Mouse (Mus musculus) C2C12 (cell line): Measurements from ENCODE around the gene B4galt4. TPM values are rescaled to one million over a fixed set of nuclear protein-coding genes. Genes with fewer than 3 reads are reported as not detected.

Experiments
- H3K27me3 ChIP-seq: one replicate; pipeline ENCODE4 v1.6.1; 2011; ENCODE audit not compliant: control insufficient read depth, insufficient read depth, insufficient read length
- H3K36me3 ChIP-seq: one replicate; pipeline ENCODE4 v1.6.1; 2011; ENCODE audit not compliant: control insufficient read depth, insufficient read depth
- H3K4me3 ChIP-seq: one replicate; pipeline ENCODE4 v1.5.1; 2011; ENCODE audit warnings: mild to moderate bottlenecking, control low read depth; ENCODE audit not compliant: poor library complexity, insufficient read depth, severe bottlenecking
- H3K79me2 ChIP-seq: one replicate; pipeline ENCODE4 v1.6.1; 2011; ENCODE audit not compliant: control insufficient read depth, insufficient read depth
- H3K79me3 ChIP-seq: one replicate; pipeline ENCODE4 v1.6.1; 2011; ENCODE audit warnings: low read depth, control low read depth
- H3ac ChIP-seq: one replicate; pipeline ENCODE3; 2011; ENCODE audit warnings: low read depth; ENCODE audit not compliant: control insufficient read depth, insufficient read length
- CEBPB ChIP-seq: IDR thresholded peaks from one replicate; pipeline ENCODE4 v1.6.1; 2011; ENCODE audit warnings: low read depth, mild to moderate bottlenecking, control low read depth, moderate library complexity
- CTCF ChIP-seq: IDR thresholded peaks from one replicate; pipeline ENCODE4 v1.5.1; 2011; ENCODE audit not compliant: control insufficient read depth, insufficient read depth, insufficient read length
- FOSL1 ChIP-seq: IDR thresholded peaks from one replicate; pipeline ENCODE4 v1.8.0; 2011; ENCODE audit warnings: mild to moderate bottlenecking, low read length; ENCODE audit not compliant: poor library complexity, insufficient read depth, severe bottlenecking
- MAX ChIP-seq: IDR thresholded peaks from one replicate; pipeline ENCODE4 v1.6.1; 2011; ENCODE audit warnings: mild to moderate bottlenecking, control low read depth
- MYOD1 ChIP-seq: IDR thresholded peaks from one replicate; pipeline ENCODE4 v1.6.1; 2011; ENCODE audit warnings: low read depth; ENCODE audit not compliant: control insufficient read depth, insufficient read length
- MYOG ChIP-seq: IDR thresholded peaks from one replicate; pipeline ENCODE4 v1.6.1; 2011; ENCODE audit not compliant: control insufficient read depth, insufficient read length; ENCODE audit errors: extremely low read depth
- USF1 ChIP-seq: IDR thresholded peaks from one replicate; pipeline ENCODE4 v1.6.1; 2011; ENCODE audit warnings: low read depth, mild to moderate bottlenecking, control low read depth, moderate library complexity
- polyA plus RNA-seq: library from polyadenylated mRNA; unstranded; fragments of >200 nt; fragmentation: generic; extraction: Trizol; gene quantifications from one replicate; pipeline ENCODE4 v1.2.1, GENCODE M21; 2012; ENCODE audit warnings: missing spikeins

The B4galt4 gene
- polyA plus RNA-seq, 1 experiment = 4.3 TPM

DNA sequence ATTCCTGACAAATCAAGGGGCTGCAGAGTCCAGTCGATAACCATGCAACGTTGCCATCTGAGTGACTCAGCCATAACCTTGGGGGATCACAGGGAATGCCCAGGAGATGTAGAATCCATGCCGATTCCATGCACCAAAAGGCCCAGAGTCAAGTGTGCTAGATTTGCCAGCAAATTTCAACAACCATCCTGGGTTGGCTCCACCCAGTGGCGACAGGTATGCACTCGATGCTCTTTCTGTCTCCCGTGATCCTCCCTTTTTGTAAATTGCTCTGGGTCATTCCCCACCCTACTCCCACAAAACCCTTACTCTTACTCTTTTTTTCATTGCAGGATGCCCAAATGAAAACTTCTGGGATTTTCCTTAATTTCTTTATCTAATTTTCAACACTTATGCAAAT is 34.3 kb downstream of the B4galt4 start:
- Histone ChIP-seq H3K27me3 (no peaks in the 10 kb centered on the region), H3K79me2 (no peaks in the 10 kb centered on the region), H3K79me3 (no peaks in the 10 kb centered on the region), H3ac (no peak overlapping the region), H3K36me3 (no peaks in the 10 kb centered on the region), H3K4me3 (no peak overlapping the region)
- TF ChIP-seq CEBPB = no peak
- TF ChIP-seq MAX = no peak
- TF ChIP-seq FOSL1 = no peak
- no peak for TF ChIP-seq MYOD1
- no peak for TF ChIP-seq USF1
- TF ChIP-seq MYOG = no peak
- no peak for TF ChIP-seq CTCF

- Histone ChIP-seq H3K36me3 (no peaks in the 10 kb centered on the region), H3K27me3 (no peaks in the 10 kb centered on the region), H3K4me3 (no peak overlapping the region), H3K79me2 (no peaks in the 10 kb centered on the region), H3ac (no peak overlapping the region), H3K79me3 (no peaks in the 10 kb centered on the region)
- no peak for TF ChIP-seq CTCF
- no peak for TF ChIP-seq MYOG
- no peak for TF ChIP-seq FOSL1
- no peak for TF ChIP-seq USF1
- TF ChIP-seq CEBPB = no peak
- TF ChIP-seq MAX = no peak
- TF ChIP-seq MYOD1 = no peak
These were observed 39.0 kb downstream of the B4galt4 start for GRCm38 (mm10) chr16:38780960-38781572.

DNA sequence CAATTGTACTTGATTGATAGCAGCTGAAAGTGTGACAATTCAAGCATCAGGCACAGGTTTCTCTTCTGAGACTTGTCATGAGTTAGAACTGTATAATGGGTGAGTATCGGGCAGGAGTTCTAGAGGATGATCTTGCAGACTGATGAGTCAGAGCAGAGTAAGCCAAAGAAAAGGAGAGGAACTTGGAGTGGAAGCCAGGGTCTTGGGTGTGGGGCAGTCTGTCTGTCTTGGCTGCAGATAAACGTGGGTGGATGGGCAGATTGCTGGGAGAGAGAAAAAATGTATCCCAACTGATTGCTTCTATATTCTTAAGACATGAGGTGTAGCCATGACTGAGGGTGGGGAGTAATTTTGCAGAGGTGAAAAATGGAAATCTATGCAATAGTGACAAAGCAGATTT is 39.9 kb downstream of the B4galt4 start:
- Histone ChIP-seq H3K36me3 (no peaks in the 10 kb centered on the region), H3K4me3 (no peak overlapping the region), H3ac (no peak overlapping the region), H3K79me3 (no peaks in the 10 kb centered on the region), H3K79me2 (no peaks in the 10 kb centered on the region), H3K27me3 (no peaks in the 10 kb centered on the region)
- TF ChIP-seq MYOG (no peak), FOSL1 (peak; percentile 31)

DNA sequence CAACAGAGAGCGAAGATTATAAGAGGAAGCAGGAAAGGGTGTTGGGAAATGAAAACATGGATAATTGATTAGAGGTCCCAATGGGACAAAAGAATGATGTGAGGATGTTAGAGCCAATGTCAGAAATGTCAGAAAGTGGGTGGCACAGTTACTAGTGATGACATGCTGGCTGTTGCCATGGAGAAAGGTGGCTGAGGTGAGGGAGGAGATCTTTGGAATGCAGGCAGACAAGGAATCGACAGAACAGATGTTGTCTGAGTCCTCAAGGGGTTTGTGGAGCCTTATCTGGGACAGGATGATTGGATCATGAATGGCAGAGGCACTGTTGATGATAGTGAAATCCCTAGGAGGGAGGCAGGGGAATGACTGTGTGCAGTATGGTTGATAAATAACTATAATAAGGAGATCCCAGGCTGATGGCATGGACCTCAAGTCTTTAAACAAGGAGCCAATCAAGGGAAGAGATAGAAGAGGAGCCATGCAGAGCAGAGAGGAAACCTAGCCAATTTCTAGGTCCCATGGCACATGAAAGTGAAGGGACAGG is 40.5 kb downstream of the B4galt4 start:
- no peak overlapping the region for H3ac ChIP-seq

GRCm38 (mm10) chr16:38785301-38785700 is 43.2 kb downstream of the B4galt4 start:
- TF ChIP-seq USF1 (no peak), MYOG (no peak), CEBPB (no peak), MYOD1 (no peak), FOSL1 (no peak), MAX (no peak), CTCF (no peak)
- H3K36me3 ChIP-seq = no peaks in the 10 kb centered on the region
- no peaks in the 10 kb centered on the region for H3K79me2 ChIP-seq
- H3K27me3 ChIP-seq = no peaks in the 10 kb centered on the region
- H3K79me3 ChIP-seq = no peaks in the 10 kb centered on the region
- no peak overlapping the region for H3ac ChIP-seq
- no peak overlapping the region for H3K4me3 ChIP-seq

More for the DNA sequence above, 40.5 kb downstream of the B4galt4 start:
- TF ChIP-seq FOSL1 (no peak), MYOD1 (peak; percentile 22)
- Histone ChIP-seq H3K4me3 (no peak overlapping the region), H3K36me3 (no peaks in the 10 kb centered on the region), H3K27me3 (no peaks in the 10 kb centered on the region), H3K79me2 (no peaks in the 10 kb centered on the region), H3K79me3 (no peaks in the 10 kb centered on the region)

DNA sequence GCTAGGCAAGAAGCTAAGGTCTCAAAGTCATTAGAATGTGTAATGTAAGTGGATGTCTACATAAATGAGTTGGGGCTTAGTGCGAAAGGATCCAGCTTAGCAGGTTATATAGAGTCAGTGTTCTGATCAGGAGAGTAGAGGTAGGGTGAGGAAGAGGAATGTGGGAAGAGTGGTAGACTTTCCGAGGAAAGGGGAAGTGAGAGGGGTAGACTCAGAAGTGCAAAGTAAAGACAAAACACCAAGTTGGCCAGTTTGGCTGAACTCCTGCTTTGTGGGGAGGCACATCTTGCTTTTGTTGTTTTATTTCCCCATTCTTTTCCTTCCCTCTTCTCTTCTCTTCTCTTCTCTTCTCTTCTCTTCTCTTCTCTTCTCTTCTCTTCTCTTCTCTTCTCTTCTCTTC is 47.0 kb downstream of the B4galt4 start:
- H3K79me2 ChIP-seq = no peaks in the 10 kb centered on the region
- no peaks in the 10 kb centered on the region for H3K36me3 ChIP-seq
- H3ac ChIP-seq = no peak overlapping the region
- H3K27me3 ChIP-seq = no peaks in the 10 kb centered on the region
- H3K79me3 ChIP-seq = no peaks in the 10 kb centered on the region
- no peak overlapping the region for H3K4me3 ChIP-seq
- TF ChIP-seq MYOD1 = no peak
- TF ChIP-seq FOSL1 = no peak
- TF ChIP-seq USF1 = no peak
- TF ChIP-seq MYOG = no peak
- TF ChIP-seq CTCF = no peak
- no peak for TF ChIP-seq CEBPB
- no peak for TF ChIP-seq MAX
